Mouse (Mus musculus) heart, adult 2 months (tissue): Measurements from ENCODE around the gene Gm20403. TPM values are rescaled to one million over a fixed set of nuclear protein-coding genes. Genes with fewer than 3 reads are reported as not detected.

Source experiments
- DNase-seq, 2 experiments: peaks; one replicate each; pipeline ENCODE4 v3.0.0; 2021
- H3K27ac ChIP-seq: fragments of 200-600 bp; 2 replicates; pipeline ENCODE4 v1.8.1; 2022
- H3K27me3 ChIP-seq: fragments of 200-500 bp; 2 replicates; pipeline ENCODE4 v1.6.1; 2012; ENCODE audit warnings: mild to moderate bottlenecking, low read length, inconsistent platforms, mixed read lengths; ENCODE audit not compliant: control insufficient read depth, insufficient read depth
- H3K36me3 ChIP-seq: fragments of 200-500 bp; 2 replicates; pipeline ENCODE4 v1.6.1; 2012; ENCODE audit warnings: low read length, inconsistent platforms; ENCODE audit not compliant: control insufficient read depth, insufficient read depth
- H3K4me1 ChIP-seq: fragments of 200-500 bp; 2 replicates; pipeline ENCODE4 v1.6.1; 2011; ENCODE audit warnings: low read length; ENCODE audit not compliant: control insufficient read depth, insufficient read depth
- H3K4me3 ChIP-seq: fragments of 200-600 bp; 2 replicates; pipeline ENCODE4 v1.8.1; 2022
- H3K79me2 ChIP-seq: fragments of 200-500 bp; replicated peaks from 2 replicates; pipeline ENCODE4 v1.6.1; 2012; ENCODE audit warnings: mild to moderate bottlenecking, inconsistent platforms, low read length, moderate library complexity, mixed read lengths; ENCODE audit not compliant: control insufficient read depth, insufficient read depth
- H3K9ac ChIP-seq: fragments of 200-500 bp; 2 replicates; pipeline ENCODE4 v1.6.1; 2012; ENCODE audit warnings: low read depth, mild to moderate bottlenecking, control low read depth, inconsistent platforms, low read length, mixed read lengths
- CTCF ChIP-seq: fragments of 200-600 bp; IDR thresholded peaks from 2 replicates; pipeline ENCODE4 v1.8.1; 2022; ENCODE audit warnings: antibody characterized with exemption, mild to moderate bottlenecking, moderate library complexity
- EP300 ChIP-seq: fragments of 200-500 bp; IDR thresholded peaks from 2 replicates; pipeline ENCODE4 v1.6.1; 2011; ENCODE audit warnings: low read depth, low read length, control low read depth; ENCODE audit not compliant: insufficient read depth
- POLR2A ChIP-seq: fragments of 200-500 bp; IDR thresholded peaks from 2 replicates; pipeline ENCODE4 v1.6.1; 2011; ENCODE audit warnings: mild to moderate bottlenecking, low read depth, low read length, control low read depth; ENCODE audit not compliant: insufficient read depth
- WGBS: fragments of 180-500 bp; shearing (Covaris S2); methylation state at CpG from one replicate; pipeline ENCODE4 v1.1.7; 2018; 5-methylcytosine and 5-hydroxymethylcytosine counted together
- intact Hi-C: fragments of 180-260 bp; cut with DNase I; formaldehyde crosslinking; loops from one replicate; pipeline ENCODE4 v1.15.1; 2025
- polyA plus RNA-seq: library from polyadenylated mRNA; depleted of rRNA; stranded (reverse); fragments of >200 nt; gene quantifications from 2 replicates; pipeline ENCODE4 v1.2.3, GENCODE M21; 2012
- total RNA-seq, 2 experiments: library from RNA; stranded (reverse); gene quantifications; 2 replicates each; pipeline ENCODE4 v1.2.3; 2021

Gene Gm20403
- total and polyA plus RNA-seq, 3 experiments, result not detected

DNA sequence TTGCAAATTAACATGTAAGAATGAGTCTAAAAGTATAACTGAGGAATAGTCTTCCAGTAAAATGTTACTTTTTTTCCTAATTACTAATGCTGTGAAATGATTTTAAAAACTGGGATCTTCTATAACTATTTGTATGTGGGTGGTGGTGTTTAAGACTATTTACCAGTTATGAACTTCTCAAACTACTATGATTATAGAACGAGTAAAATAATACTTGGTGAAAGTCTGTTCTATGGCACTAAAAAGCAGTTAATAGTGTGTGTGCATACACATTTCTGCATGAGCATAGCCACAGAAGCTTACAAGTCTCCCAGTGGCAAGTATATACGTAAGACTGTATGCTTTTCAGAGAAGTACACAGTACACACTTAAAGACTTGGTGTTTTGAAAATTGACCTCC lies 827 bp upstream of the Gm20403 start:
- 92% methylated on average over 2 of the region's 2 CpGs for WGBS
- Histone ChIP-seq H3K27ac (no peak overlapping the region), H3K79me2 (no peaks in the 10 kb centered on the region), H3K36me3 (no peaks in the 10 kb centered on the region), H3K27me3 (no peaks in the 10 kb centered on the region), H3K9ac (no peak overlapping the region), H3K4me1 (no peaks in the 10 kb centered on the region), H3K4me3 (no peak overlapping the region)
- intact Hi-C loops, result loop anchor here (5.0 to 10.0 kb wide), 2 partner anchors 152 to 315 kb away; partner anchors contain the start of gene Ppp2r3c
- no peak for DNase-seq
- TF ChIP-seq POLR2A (no peak), EP300 (no peak), CTCF (no peak)

GRCm38 (mm10) chr12:54985257-54986051 lies 875 bp downstream of the Gm20403 start:
- Histone ChIP-seq H3K4me3 (peak overlapping the region; percentile 87), H3K4me1 (no peaks in the 10 kb centered on the region), H3K9ac (peak overlapping the region; percentile 92), H3K36me3 (no peaks in the 10 kb centered on the region), H3K27ac (peak overlapping the region; percentile 82), H3K79me2 (no peaks in the 10 kb centered on the region), H3K27me3 (no peaks in the 10 kb centered on the region)
- peak; percentile 80 to 81 for DNase-seq
- WGBS, result under 1% methylated on average over 106 of the region's 117 CpGs
- intact Hi-C loops, result loop anchor here (5.0 to 10.0 kb wide), 2 partner anchors 151 to 317 kb away; partner anchors contain the start of gene Ppp2r3c
- TF ChIP-seq EP300 (no peak), CTCF (peak; percentile 11; the same call in 1 of the 2 replicates), POLR2A (no peak)

GRCm38 (mm10) chr12:54984701-54985256 lies 1.6 kb downstream of the Gm20403 start:
- Histone ChIP-seq H3K27me3 (no peaks in the 10 kb centered on the region), H3K4me3 (peak overlapping the region; percentile 87), H3K27ac (peak overlapping the region; percentile 82), H3K36me3 (no peaks in the 10 kb centered on the region), H3K9ac (peak overlapping the region; percentile 92), H3K79me2 (no peaks in the 10 kb centered on the region), H3K4me1 (no peaks in the 10 kb centered on the region)
- intact Hi-C loops, result loop anchor here (5.0 to 10.0 kb wide), 2 partner anchors 150 to 318 kb away; partner anchors contain the start of gene Ppp2r3c
- WGBS, result 1% methylated on average over 42 of the region's 42 CpGs
- peak; percentile 85 to 86 for DNase-seq
- no peak for TF ChIP-seq POLR2A
- no peak for TF ChIP-seq EP300
- TF ChIP-seq CTCF, result no peak

DNA sequence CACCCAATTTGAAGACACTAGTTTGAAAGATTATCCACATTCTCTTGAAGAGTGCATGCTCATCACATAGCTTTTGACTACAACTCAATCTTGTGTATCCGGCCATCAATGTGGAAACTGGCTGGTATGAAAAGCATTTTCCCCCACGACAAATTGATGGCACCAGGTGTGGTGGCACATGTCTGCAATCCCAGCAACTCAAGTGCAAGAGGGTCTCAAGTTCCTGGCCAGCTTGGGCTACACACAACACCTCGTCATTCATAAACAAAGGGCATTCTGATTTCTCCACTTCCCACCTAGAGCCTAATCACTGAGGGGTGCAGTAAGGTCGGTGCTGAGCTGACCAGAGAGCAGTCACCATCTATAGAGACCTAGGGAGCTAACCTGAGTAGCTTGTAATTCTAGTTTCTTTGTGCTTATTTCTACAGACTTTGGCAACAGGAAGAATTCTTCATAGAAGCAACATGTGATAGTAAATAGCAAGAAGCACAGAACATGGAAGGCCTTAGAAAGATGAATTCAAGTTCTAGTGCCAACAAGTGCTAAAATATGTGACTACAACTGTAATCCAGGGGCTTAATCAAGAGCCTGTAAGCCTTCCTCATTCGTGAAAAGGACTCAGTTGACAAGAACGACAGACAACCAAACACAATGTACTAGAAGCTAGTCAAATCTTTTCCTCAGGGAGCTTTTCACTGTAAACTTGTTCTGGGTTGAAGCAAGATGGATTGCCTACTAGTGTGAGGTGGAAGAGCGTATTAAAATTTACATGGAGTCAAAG lies 3.2 kb downstream of the Gm20403 start:
- intact Hi-C loops, result loop anchor here (10.0 kb wide), 1 partner anchor 148 kb away; no protein-coding TSS in a partner anchor
- 88% methylated on average over 7 of the region's 7 CpGs for WGBS
- H3K9ac ChIP-seq, result no peak overlapping the region

DNA sequence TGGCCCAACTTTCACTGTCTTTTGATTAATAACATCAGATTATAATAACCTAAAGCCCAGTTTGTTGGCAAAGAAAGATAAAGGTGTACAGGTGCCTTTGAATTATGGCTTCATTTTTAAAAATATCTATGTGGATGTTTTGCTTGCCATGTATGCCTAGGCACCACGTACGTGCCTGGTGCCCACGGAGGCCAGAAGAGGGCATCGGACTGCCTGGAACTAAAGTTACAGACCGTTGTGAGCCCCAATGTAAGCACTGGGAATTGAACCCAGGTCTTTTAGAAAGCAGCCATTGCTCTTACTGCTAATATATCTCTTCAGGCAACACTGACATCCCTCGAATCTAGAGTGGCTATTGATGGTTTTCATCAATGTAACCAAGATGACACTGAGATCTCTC lies 4.4 kb downstream of the Gm20403 start:
- H3K9ac ChIP-seq, result no peak overlapping the region
- H3K4me3 ChIP-seq, result no peak overlapping the region
- 86% methylated on average over 6 of the region's 6 CpGs for WGBS
- no peak overlapping the region for H3K27ac ChIP-seq
- H3K36me3 ChIP-seq, result no peaks in the 10 kb centered on the region
- intact Hi-C loops, result loop anchor here (10.0 kb wide), 1 partner anchor 147 kb away; no protein-coding TSS in a partner anchor
- no peaks in the 10 kb centered on the region for H3K4me1 ChIP-seq
- H3K27me3 ChIP-seq, result no peaks in the 10 kb centered on the region
- TF ChIP-seq EP300, result no peak
- TF ChIP-seq CTCF, result no peak
- no peak for TF ChIP-seq POLR2A
- no peak for DNase-seq
- H3K79me2 ChIP-seq, result no peaks in the 10 kb centered on the region

More for the DNA sequence above, 3.2 kb downstream of the Gm20403 start:
- DNase-seq, result no peak
- no peaks in the 10 kb centered on the region for H3K4me1 ChIP-seq
- TF ChIP-seq POLR2A (no peak), CTCF (no peak)
- H3K36me3 ChIP-seq, result no peaks in the 10 kb centered on the region
- no peaks in the 10 kb centered on the region for H3K27me3 ChIP-seq
- no peak overlapping the region for H3K4me3 ChIP-seq
- no peak overlapping the region for H3K27ac ChIP-seq
- no peaks in the 10 kb centered on the region for H3K79me2 ChIP-seq
